8 mouse cellular contexts compared by ENCODE assay signal in genomic region chr14:28504101-28505050, GRCm38 (mm10). TPM values are rescaled to one million over a fixed set of nuclear protein-coding genes. Genes with fewer than 3 reads are reported as not detected.
DNase-seq lines count a peak whose midpoint lies in the region; ATAC-seq and TF ChIP-seq lines count a peak whose summit lies in the region.

Gene Wnt5a, plus strand, starts transcription at chr14:28504750.

- H3K36me3 ChIP-seq in heart, postnatal 0 days (replicated peaks; ENCODE audit: control insufficient read depth, insufficient read depth, low read length) = no peaks in the 10 kb centered on the region
- H3K36me3 ChIP-seq in midbrain, embryonic 16.5 days (ENCODE audit: control insufficient read depth, insufficient read depth, low read length) = no peaks in the 10 kb centered on the region

- TF ChIP-seq POLR2A in embryonic fibroblast, embryonic 13.5 days (IDR thresholded peaks at IDR 0.05; ENCODE audit: low read depth, low read length) = no peak; the same call in 1 of the 2 replicates

- TF ChIP-seq EP300 in heart, postnatal 0 days (IDR thresholded peaks at IDR 0.05; ENCODE audit: low read depth) = no peak

- 2% methylated on average over 53 of the region's 53 CpGs for WGBS in heart, postnatal 0 days
- WGBS in midbrain, embryonic 16.5 days = 2% methylated on average over 51 of the region's 53 CpGs

- no peaks in the 10 kb centered on the region for H3K9me3 ChIP-seq in heart, postnatal 0 days (replicated peaks; ENCODE audit: control insufficient read depth, low read length)
- H3K9me3 ChIP-seq in midbrain, embryonic 16.5 days (replicated peaks; ENCODE audit: control insufficient read depth, low read length, poor library complexity, severe bottlenecking) = no peaks in the 10 kb centered on the region

- H3K27ac ChIP-seq in embryonic fibroblast, embryonic 13.5 days (ENCODE audit: insufficient read depth, low read length) = peak within 1 kb of the TSS; percentile 92
- H3K27ac ChIP-seq in heart, postnatal 0 days (ENCODE audit: low read depth) = peak within 1 kb of the TSS; percentile 7; the same call in 1 of the 2 replicates
- H3K27ac ChIP-seq in midbrain, embryonic 16.5 days (ENCODE audit: low read length) = peak within 1 kb of the TSS; percentile 66

- H3K27me3 ChIP-seq in heart, postnatal 0 days (ENCODE audit: control insufficient read depth, insufficient read depth, low read length) = peaks cover 50% of the 10 kb centered on the region
- H3K27me3 ChIP-seq in midbrain, embryonic 16.5 days (ENCODE audit: control insufficient read depth, insufficient read depth, low read depth, low read length) = peaks cover 21% of the 10 kb centered on the region

- H3K4me1 ChIP-seq in embryonic fibroblast, embryonic 13.5 days (ENCODE audit: control insufficient read depth, insufficient read depth, low read length) = 0 out of 2 replicates have a peak, but pooled peaks cover 5% of the 10 kb centered on the region
- H3K4me1 ChIP-seq in heart, postnatal 0 days (ENCODE audit: control insufficient read depth, insufficient read depth) = peaks cover 8% of the 10 kb centered on the region; the same call in 1 of the 2 replicates
- peaks cover 29% of the 10 kb centered on the region for H3K4me1 ChIP-seq in midbrain, embryonic 16.5 days (ENCODE audit: control insufficient read depth, insufficient read depth, low read length)

- peak; percentile 40; the same call in 1 of the 2 replicates for ATAC-seq in heart, postnatal 0 days (ENCODE audit: insufficient read depth, low read depth)
- no peak for ATAC-seq in midbrain, embryonic 16.5 days

- H3K4me3 ChIP-seq in embryonic fibroblast, embryonic 13.5 days (ENCODE audit: insufficient read depth, low read length) = peak within 1 kb of the TSS; percentile 59
- H3K4me3 ChIP-seq in heart, postnatal 0 days (ENCODE audit: low read depth, low read length) = peak within 1 kb of the TSS; percentile 67
- H3K4me3 ChIP-seq in midbrain, embryonic 16.5 days (ENCODE audit: low read depth, low read length) = peak within 1 kb of the TSS; percentile 54

- H3K4me2 ChIP-seq in heart, postnatal 0 days (ENCODE audit: low read depth, low read length) = peak within 1 kb of the TSS; percentile 96
- H3K4me2 ChIP-seq in midbrain, embryonic 16.5 days (ENCODE audit: low read length) = peak within 1 kb of the TSS; percentile 89

- H3K9ac ChIP-seq in heart, postnatal 0 days (replicated peaks; ENCODE audit: low read depth, low read length) = peak within 1 kb of the TSS; percentile 49
- H3K9ac ChIP-seq in midbrain, embryonic 16.5 days (ENCODE audit: low read depth, low read length) = peak within 1 kb of the TSS; percentile 47

- no peak for TF ChIP-seq CTCF in embryonic fibroblast, embryonic 13.5 days (IDR thresholded peaks at IDR 0.05; ENCODE audit: borderline replicate concordance, insufficient read depth, low read length)
- TF ChIP-seq CTCF in heart, postnatal 0 days (IDR thresholded peaks at IDR 0.05; ENCODE audit: low read depth) = no peak

- peak; percentile 50 to 62 for DNase-seq in cerebellum, postnatal 10 days
- DNase-seq in cerebellum, adult 8-10 months = no peak
- peak; percentile 49 for DNase-seq in MN1 (ENCODE audit: low spot score)
- DNase-seq in heart, postnatal 0 days (ENCODE audit: low spot score) = peak; percentile 45
- DNase-seq in kidney, postnatal 4 days = peak; percentile 71 to 84
- no peak for DNase-seq in spleen, adult 18-20 months

RNA-seq across cellular contexts. Expression of gene Wnt5a, which starts in this region (rescaled TPM):
- 90.9 and 112 TPM in 2 replicates for polyA plus RNA-seq in embryonic fibroblast, embryonic 13.5 days (2011; ENCODE audit: insufficient read length, low read depth, missing spikeins)
- 3.3 and 4.2 TPM in 2 replicates for total RNA-seq in heart, postnatal 0 days (2014; rRNA removed; ENCODE audit: low replicate concordance)
- 3.9 and 4.3 TPM in 2 replicates for polyA plus RNA-seq in heart, postnatal 0 days (2015; fragmentation: Nextera tagmentation; extraction: Ambion mirVana)
- 13.4 and 13.8 TPM in 2 replicates for polyA plus RNA-seq in midbrain, embryonic 16.5 days (2015; fragmentation: Nextera tagmentation; extraction: Ambion mirVana)

Comparison
In these comparisons a context has a peak if more than half of its experiments do, and no peak if none do; other contexts are left out.
1. DNase-seq: peak in cerebellum, postnatal 10 days (2 of 2), MN1 (single experiment), heart, postnatal 0 days (single experiment) and kidney, postnatal 4 days (2 of 2); none in cerebellum, adult 8-10 months (single experiment) and spleen, adult 18-20 months (0 of 2).
2. H3K27ac ChIP-seq: peak in every context shown above with its lines; median percentile 92 in embryonic fibroblast, embryonic 13.5 days; 66 in midbrain, embryonic 16.5 days; 7 in heart, postnatal 0 days.
3. Peak in every context shown above with its lines, with median percentiles within 50 percentile points of each other: H3K4me3 ChIP-seq.